In genomic region chr10:81365073-81365472, GRCm38 (mm10) we compare ENCODE assay signal across 1 mouse cellular context.
A peak's percentile ranks its signal among the peaks of the same experiment; 100 is the strongest.
TF ChIP-seq lines count a peak whose summit lies in the region.

No protein-coding gene starts in this region.

TF ChIP-seq in MEL, 35 proteins besides CTCF, POLR2A, EP300 and RAD21:
- TF ChIP-seq MYC (IDR thresholded peaks at IDR 0.05; ENCODE audit: low read depth, low read length) (no peak), CHD2 (IDR thresholded peaks at IDR 0.05; ENCODE audit: low read length) (peak; percentile 49; the same call in 1 of the 2 replicates), MAZ (IDR thresholded peaks at IDR 0.05; ENCODE audit: low read depth, low read length) (0 out of 2 replicates have a peak, but pooled peaks have one; percentile 17), NELFE (IDR thresholded peaks at IDR 0.05; ENCODE audit: low read depth, low read length) (peak; percentile 41; the same call in 1 of the 2 replicates), POLR2AphosphoS5 (IDR thresholded peaks at IDR 0.05; ENCODE audit: borderline replicate concordance, low read depth, low read length) (peak; percentile 83; the same call in 1 of the 2 replicates), POLR2AphosphoS2 (IDR thresholded peaks at IDR 0.05; ENCODE audit: low read length) (peak; percentile 48; the same call in 1 of the 2 replicates)
